Mouse (Mus musculus) thymus, adult 2 months (tissue): Measurements from ENCODE around the gene 1700013G24Rik.

ENCODE experiments used
- CTCF ChIP-seq: fragments of 200-500 bp; IDR thresholded peaks from 2 replicates; pipeline ENCODE4 v1.5.1; 2012; ENCODE audit warnings: mild to moderate bottlenecking, control low read depth, low read length, moderate library complexity, borderline replicate concordance; ENCODE audit not compliant: control insufficient read depth, poor library complexity, insufficient read depth; ENCODE audit errors: extremely low read depth
- POLR2A ChIP-seq: fragments of 200-500 bp; IDR thresholded peaks from 2 replicates; pipeline ENCODE4 v1.6.1; 2012; ENCODE audit warnings: mild to moderate bottlenecking, low read length, control low read depth, moderate library complexity; ENCODE audit not compliant: control insufficient read depth, poor library complexity, insufficient read depth; ENCODE audit errors: extremely low read depth

- no peak for TF ChIP-seq CTCF
- TF ChIP-seq POLR2A, result no peak
Observed at GRCm38 (mm10) chr4:137498882-137499583, 45.9 kb downstream of the 1700013G24Rik start.
